Mouse (Mus musculus) adrenal gland (tissue): ENCODE measurements at regions not wholly inside any gene's neighbourhood (a gene's known extent, or its start where the extent isn't known, plus 50 kb on each side); places are given as distances from the start of the nearest gene placed in this dataset.

Experiments
- intact Hi-C: fragments of 180-260 bp; cut with DNase I; formaldehyde crosslinking; loops from one replicate; pipeline ENCODE4 v1.15.1; 2025

DNA sequence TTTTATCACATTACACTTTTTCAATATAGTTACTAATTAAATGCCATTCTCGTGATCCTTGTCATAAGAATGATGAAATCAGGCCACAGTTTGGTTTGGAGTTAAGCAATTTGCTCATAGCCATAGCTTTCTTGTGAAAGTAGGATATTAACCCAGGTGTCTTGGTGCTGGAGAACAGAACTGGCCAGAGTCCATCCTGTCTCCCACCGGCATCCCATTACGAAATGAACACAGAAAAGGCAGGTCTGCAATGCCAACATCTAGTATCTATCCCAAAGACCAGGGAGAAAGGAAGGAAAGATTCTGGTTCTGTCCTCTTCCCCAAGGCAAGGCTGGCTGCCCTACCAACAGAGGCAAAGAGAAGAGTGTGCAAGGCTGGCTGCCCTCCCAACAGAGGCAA, 61.6 kb upstream of the Avpr1a start:
- intact Hi-C loops = no loop called here

DNA sequence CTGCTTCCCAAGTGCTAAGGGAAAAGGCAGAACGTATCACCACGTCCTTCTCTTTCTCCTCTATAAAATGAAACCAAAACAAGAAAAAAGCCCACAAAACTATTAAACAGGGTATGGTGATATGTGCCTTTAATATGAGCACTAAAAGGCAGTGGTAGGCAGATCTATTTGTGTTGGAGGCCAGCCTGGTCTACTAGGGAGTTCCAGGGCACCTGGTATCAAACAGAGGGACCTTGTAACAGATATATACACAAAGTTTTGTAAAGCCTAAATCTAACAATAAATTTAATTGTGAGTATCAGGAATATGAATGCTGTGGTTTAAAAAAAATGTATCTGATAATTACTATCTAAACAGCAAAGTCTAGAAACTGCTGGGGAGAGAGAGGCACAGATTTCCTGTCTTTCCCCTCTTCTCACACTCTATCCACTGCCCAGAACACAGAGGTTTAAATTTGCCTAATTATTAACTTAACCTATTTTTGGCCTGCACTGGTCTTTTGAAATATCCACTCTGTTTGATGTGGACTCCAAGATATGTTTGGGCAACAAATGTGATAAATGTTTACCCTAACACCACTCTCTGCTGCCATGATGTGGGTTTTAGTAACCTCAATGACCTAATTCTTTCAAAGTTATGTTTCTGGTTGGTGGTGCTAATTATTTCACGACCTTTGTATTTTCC, 68.5 kb upstream of the Avpr1a start:
- intact Hi-C loops = no loop called here

DNA sequence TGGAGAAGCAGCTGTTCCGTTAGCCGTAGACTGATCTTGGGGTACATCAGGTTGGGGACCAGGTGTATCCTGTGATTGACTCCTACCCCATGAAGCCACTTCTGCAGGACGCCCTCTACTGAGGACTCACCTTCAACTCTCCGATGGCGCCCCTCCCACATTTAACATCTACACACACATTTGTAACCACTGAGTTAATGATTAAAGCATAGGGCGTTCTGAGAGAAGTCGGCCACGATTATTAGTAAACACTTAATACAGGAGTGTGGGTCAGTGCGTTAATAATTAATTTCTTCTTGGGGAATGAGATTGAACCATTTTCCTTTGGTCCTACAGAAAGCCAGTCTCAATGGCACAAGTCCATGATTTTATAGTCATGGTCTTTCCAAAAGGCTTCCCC, 105.0 kb upstream of the Avpr1a start:
- intact Hi-C loops = no loop called here

DNA sequence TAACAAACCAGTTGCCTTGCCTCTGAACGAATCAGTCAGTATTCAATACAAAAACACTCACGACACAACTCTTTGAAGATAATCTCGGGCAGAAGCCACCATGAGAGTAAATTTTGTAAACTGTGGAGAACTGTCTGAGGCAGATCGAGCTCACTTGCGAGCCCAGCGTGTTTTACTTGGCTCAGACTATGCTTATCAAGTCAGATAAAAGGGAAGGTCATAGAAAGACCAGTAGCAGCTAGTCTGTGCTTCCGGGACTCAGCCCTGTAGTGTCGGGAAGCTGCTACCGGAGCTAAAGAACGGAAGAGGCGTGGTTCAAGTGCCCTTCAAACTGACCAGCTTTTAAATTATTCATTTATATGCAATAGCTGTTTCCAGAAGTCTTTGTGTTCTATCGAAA, 105.9 kb upstream of the Avpr1a start:
- intact Hi-C loops = no loop called here

DNA sequence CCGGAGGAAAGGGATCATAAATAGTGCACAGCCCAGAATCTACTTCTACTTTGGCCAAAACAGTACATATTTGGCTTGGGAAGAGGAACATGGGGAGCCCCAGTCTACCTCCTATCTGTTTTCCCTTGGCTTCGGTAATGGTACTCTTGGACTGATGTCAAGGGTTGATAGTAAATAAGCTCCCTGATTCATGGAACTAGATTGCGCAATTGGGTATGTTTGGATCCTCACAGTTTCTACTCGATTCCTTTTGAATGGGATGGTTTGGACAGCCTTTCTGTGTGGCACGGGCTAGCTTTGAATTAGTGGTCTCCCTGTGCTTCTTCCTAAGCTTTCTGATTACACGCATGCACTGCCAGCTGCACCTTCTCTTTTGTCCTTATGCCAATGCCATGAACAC, 121.4 kb upstream of the Avpr1a start:
- intact Hi-C loops = loop anchor here (10.0 kb wide), 1 partner anchor 198 kb away; no protein-coding TSS in a partner anchor

DNA sequence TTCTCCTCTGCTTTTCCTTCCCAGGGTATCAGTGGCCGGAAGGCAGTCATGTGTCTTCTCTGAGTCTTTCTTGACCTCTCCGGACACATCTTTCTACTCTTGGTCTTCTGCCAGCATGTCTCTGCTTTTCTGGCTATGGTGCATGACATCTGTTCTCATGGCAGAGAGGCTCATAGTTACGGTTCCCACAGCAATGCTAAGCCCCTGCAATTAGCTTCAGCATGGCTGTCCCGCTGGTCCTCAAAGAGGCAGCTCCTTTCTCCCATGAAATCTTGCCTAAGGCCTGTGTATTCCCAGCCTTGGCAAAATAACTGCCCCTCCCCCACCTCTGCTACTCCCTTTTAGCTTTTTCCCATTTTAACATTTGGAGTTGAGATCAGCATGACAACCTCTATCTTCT, 129.4 kb upstream of the Avpr1a start:
- intact Hi-C loops = no loop called here

DNA sequence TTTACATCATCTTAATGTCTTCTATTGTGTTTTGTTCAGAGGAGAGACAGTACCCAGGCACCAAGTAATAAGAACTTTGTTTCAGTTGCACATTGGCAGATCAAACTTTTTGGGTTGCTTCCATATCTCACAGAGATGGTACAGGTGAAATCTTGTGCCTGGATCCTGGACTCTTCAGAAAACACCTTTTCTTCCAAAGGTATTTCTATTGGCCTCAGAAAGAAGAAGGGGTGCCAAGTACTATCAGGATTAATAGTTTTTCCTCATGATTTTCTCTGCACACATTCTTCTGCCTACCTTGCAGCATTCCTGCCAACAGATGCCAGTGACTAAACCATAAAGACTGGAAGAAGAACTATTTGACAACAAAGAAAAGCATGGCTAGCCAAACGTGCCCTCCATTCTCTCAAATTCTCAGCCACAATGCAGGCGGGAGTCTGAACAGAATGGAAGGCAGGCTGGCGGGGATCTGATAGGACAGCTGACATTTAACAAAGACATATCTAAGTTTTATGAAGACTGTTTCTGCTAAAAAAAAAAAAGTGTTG, 137.6 kb upstream of the Avpr1a start:
- intact Hi-C loops = no loop called here

DNA sequence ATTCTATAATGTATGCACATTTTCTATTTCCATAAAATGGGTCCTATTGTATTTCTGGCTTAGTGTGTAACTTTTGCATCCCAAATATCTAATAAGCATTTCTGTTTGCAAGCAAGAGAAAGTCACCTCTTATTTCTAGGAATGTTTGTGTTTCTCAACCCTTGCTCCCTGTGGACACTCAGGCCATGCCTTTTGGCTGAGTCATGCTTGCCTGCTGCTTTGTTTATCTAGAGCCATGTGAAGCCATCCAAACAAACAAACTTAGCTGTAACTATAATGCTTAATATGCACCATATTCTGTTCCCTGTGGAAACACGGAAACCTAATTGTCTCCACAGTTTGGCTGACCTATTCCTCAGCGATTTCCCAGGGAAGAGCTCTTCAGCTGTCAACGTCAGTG, 139.6 kb upstream of the Avpr1a start:
- intact Hi-C loops = no loop called here

DNA sequence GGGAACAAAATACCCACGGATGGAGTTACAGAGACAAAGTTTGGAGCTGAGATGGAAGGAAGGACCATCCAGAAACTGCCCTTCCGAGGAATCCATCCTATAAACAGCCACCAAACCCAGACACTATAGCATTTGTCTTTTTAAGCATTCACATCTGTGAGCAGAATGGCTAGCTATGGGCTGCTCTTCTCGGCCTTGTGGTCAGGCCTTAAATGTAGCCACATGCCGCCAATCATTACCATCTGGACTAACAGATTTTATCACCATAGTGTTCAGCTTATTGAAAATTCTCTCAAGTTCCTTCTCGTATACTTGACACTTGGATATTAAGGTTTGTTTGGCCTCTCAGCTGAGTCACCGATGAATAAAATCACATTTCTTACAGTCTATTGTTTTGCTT, 146.0 kb upstream of the Avpr1a start:
- intact Hi-C loops = no loop called here

DNA sequence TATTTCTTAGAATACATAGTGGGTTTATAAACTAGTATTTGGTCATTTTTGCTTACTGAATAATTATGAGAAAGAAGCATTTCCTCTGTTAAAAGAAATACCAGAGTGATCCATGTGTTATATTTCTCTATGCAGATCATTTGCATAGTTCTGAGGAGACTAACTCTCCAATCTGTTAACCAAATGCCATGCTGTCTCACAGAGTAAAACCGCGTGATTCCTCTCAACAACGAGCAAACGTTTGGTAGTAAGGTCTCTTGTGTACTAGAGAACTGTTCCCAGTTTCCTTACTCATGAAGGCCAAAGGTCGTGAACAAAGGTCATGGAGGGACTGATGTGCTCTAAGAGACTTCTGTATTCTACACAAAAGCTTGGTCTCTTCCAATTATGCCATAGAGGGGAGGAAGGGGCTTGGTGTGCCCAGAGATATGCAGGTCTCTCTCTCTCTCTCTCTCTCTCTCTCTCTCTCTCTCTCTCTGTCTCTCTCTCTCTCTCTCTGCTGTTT, 152.3 kb upstream of the Avpr1a start:
- intact Hi-C loops = no loop called here

DNA sequence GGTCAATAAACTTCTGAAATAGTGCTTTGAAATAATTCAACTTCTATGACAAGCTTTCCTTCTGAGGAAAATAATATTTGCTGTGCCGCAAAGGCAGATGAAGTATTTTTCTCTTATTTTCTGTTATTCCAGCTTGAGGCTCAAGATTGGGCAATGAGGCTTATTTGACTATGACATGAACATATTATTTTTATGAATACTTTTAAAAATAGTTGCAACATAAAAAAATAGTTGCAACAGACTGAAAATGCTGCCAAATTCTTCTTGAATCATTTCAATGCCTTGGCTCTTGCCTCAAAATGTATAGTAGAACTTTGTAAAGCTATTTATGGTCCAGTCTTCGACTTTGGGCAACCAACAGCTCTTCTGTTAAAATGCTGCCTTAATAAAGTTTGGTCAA, 156.7 kb upstream of the Avpr1a start:
- intact Hi-C loops = no loop called here

DNA sequence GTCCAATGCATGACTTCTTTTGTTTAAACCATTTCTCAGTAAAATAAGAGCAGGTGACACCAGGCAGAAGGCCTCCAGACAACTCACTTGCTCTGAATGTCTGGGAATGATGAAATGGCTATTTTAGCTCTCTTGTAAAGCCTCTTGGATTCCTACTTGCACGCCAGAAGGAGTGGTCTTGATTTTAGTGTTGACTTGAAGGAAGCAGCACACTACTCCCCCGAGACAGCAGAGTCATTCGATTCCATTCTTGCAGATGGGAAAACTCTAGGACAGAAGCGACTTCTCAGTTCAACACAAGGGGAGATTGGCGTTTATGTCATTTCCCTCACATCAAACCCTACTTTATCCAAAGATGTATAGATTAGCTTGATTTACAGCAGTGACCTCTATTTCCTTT, 157.2 kb upstream of the Avpr1a start:
- intact Hi-C loops = no loop called here

DNA sequence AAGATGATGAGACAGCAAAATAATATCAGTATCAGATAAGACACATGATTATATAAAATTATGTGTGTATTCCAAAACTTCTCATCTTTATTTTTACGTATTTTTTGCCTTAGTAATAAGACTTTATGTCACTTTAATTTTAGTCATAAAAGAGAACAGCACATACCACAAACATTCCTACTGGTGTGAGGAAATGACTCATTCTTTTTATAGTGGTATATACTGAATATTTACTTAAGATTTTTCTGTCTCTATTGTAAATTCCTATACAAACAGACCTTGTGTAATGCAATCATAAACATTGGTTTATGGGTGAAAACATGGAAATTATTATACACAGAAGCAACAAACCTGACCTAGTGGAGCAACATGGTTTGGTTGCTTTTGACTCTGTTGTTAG, 173.4 kb upstream of the Avpr1a start:
- intact Hi-C loops = no loop called here

DNA sequence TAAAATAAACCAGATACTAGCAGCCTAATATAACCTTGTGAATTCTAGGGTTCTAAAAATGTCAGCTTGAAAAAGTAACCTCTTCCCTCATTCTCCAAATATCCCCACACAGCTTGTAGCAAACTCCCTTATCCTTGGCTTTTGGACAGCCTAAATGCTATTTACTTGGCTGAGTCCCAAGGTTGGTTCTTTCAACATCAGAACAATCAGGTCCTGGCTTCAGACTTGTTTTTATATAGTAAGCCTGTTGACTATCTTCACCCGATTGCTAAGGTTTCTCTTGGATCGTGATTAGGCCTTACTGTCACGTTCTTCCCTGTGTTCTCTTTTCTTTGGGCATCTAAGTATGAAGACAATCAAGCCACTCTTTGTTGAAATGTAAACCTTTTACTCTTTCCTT, 174.1 kb upstream of the Avpr1a start:
- intact Hi-C loops = no loop called here

DNA sequence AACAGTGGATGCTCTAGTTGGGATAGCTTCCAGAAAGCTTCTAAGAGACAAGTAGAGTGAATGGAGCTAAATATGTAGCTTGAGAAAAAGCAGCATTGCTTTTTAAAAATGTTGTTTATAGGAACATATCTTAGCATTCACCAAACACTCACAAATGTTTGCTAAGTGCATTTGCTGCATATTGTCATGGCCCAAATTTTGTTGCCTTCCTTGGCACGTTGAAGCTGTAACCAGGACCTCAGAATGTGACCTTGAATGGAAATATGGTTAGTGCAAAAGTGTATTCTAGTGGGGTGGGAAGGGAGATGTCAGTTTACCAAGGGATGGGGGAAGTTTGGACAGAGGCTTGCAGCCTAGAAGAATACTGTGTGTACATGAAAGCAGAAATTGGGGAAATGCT, 166.9 kb upstream of the Rxylt1 start:
- intact Hi-C loops = no loop called here

DNA sequence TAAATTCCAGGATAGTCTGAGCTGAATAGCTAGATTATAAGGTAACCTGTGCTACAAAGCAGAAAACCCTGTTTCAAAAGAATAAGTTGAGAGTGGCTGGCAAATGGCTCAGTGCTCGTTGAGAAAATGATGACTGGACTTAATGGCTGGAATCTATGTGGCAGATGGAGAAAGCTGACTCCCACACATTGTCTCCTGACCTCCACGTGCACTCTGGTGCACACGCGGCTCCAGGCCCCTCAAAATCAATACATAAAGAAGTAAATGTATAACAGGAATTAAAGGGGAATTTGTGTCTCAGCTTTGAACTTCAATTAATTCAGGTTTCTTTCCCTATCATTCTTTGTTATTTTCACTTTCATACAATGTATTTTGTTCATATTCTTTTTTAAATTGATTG, 162.2 kb upstream of the Rxylt1 start:
- intact Hi-C loops = no loop called here

DNA sequence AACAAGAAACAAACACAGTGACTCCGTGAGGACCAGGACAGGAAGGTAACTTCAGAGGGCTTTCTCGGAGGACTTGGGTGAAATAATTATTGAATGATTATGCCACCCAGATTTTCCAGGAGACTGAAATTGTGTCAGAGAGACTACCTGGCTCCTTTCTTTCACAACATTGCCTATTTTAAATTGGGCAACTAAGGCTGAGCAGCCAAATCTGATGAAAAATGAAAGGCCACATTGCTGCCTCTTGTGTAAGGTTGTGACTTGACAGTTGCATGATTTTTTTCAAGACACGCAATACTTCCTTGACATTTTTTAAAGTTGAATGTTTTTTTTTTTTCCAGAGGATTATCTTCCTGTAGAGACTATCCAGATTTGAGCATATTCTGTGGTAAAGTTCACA, 161.5 kb upstream of the Rxylt1 start:
- intact Hi-C loops = no loop called here

DNA sequence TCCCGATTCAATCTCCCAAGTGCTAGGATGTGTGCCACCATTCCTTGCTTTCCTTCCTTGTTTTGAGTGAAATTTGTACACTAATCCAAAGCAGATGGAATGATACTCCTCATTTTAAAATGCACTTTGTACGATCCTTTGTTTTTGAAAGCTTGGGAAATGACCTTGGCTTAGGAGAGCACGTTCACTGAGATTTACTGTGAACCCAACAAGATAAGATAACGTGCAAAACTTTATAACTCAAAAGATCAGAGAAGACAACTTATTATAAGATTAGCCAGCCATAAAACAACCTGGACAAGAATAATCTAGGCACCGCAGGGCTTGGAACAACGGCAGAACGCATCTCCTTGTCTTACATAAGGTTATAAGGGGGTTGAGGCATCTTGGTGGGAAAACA, 134.6 kb upstream of the Rxylt1 start:
- intact Hi-C loops = no loop called here

DNA sequence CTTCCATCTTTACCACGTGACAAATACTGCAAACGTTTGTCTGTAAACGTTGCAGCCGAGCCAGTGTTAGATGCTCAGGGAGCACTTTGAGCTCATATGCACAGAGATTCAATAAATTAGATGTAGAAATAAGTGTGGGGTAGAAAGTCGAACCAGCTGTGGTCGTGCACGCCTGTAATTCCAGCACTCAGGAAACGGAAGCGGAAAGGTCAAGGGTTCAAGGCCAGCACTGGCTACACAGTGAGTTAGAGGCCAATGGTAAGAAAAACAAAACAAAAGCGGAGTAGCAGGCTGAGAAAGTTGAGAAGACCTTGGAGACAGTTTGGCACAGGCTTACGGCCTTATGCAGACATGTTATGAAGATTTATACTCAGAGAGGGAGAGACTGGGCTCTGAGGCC, 133.6 kb upstream of the Rxylt1 start:
- intact Hi-C loops = no loop called here

DNA sequence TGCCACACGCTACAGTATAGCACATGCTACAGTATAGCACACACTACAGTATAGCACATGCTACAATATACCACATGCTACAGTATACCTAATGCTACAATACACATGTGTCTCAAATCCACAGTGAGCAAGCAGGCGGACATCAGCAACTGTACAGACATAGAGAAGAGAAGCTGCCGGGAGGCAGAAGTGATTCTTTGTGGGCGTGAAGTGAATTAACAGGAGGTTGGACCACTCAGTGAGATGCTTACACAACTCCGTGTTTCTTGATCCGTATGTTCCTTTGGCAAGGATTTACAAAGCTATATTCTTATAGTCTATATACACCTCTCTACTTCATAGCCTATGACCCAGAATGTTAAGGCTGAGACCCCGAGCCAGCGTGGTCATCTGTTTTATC, 128.5 kb upstream of the Rxylt1 start:
- intact Hi-C loops = no loop called here

DNA sequence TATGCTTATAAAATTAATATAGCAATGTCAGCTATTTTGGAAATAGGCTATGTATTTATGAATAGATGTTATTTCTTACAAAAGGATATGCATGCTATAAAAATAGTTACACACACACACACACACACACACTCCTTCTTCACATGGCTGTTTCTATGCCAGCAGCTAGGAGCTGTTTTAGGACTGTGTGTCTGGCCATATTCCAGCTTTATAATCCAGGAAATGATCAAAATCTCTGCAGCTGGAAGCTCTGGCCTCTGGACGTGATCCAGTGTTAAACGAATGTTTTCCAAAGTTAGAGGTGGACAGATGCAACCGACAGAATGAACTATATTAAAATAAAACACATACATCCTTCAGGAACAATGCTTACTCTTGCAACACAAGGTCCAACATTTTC, 125.9 kb upstream of the Rxylt1 start:
- intact Hi-C loops = no loop called here

DNA sequence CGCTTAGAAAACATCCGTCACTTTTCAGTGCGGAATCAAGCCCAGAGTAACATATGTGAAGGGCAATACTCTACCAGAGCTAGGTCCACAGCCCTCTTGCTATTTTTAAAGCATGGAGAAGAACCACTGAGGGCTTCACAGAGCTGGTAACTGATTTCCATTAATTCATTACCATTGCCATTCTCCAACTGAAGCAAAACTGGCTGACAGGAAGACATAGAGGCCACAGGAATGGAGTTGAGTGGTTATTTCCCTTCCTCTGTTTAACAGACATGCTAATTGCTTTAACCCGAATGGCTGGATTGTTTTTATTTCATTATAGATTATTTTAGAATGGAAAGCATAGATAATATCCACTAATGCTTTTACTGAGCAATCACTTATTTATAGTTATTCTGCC, 120.4 kb upstream of the Rxylt1 start:
- intact Hi-C loops = no loop called here

DNA sequence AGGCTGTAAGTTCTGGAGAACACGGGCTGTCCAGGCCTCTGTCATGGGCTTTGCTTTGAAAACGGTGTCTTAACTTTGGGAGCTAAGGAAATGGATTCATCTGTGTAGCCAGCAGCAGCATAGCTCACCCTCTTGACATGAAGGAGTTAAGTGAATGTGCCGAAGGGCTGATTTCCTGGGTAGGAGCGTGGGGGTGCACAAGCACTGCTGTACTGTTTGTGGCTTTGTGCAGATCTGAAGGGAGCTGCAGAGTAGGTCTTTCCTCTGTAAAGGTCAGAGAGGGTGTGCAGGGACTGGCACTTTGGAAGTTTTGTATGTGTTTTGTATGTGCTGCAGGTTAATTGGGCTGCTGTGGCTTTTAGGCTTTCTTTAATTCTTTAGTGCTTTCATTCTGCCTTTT, 102.6 kb upstream of the Rxylt1 start:
- intact Hi-C loops = no loop called here

DNA sequence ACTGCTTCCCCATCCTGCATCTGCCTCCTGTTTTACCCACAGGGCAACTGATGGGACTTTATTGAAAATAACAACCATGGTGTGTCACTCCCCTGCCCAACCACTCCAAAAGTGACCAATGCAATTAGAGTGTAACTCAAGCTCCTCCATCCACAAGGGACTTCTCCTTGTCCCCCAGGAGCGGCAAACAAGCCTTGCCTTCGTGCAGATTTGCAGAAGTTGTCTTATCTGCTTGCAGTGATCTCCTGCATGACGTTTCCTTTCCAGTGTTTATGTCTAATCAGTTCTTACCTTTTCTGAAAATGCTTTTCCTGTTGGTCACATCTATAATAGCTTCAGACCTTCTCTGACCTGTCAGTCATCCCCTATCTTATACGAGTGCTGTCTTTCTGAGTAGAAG, 100.5 kb upstream of the Rxylt1 start:
- intact Hi-C loops = no loop called here
